Mouse (Mus musculus) hindbrain, embryonic 14.5 days (tissue): ENCODE results near the gene Fzd9. TPM values are rescaled to one million over a fixed set of nuclear protein-coding genes. Genes with fewer than 3 reads are reported as not detected.

Source experiments
- ATAC-seq: fragments of 200-750 bp; cut with Nextera tagmentation; 2 replicates; pipeline ENCODE4 v1.8.0; 2017; ENCODE audit warnings: moderate number of reproducible peaks, mild to moderate bottlenecking, moderate TSS enrichment, moderate library complexity; ENCODE audit not compliant: low FRiP score
- DNase-seq: peaks from one replicate; pipeline ENCODE4 v3.0.0-alpha.2; 2015; ENCODE audit warnings: low spot score
- H3K27ac ChIP-seq: fragments of 300-500 bp; sonication (generic); 2 replicates; pipeline ENCODE4 v1.5.1; 2014; ENCODE audit warnings: mild to moderate bottlenecking, moderate library complexity
- H3K27me3 ChIP-seq: fragments of 300-500 bp; sonication (generic); 2 replicates; pipeline ENCODE4 v1.6.1; 2014; ENCODE audit warnings: mild to moderate bottlenecking, low read length, mixed read lengths; ENCODE audit not compliant: control insufficient read depth, insufficient read depth
- H3K36me3 ChIP-seq: fragments of 300-500 bp; sonication (generic); replicated peaks from 2 replicates; pipeline ENCODE4 v1.6.1; 2014; ENCODE audit not compliant: control insufficient read depth, insufficient read depth
- H3K4me1 ChIP-seq: fragments of 300-500 bp; sonication (generic); replicated peaks from 2 replicates; pipeline ENCODE4 v1.6.1; 2014; ENCODE audit warnings: antibody characterized with exemption, low read length, mixed read lengths; ENCODE audit not compliant: control insufficient read depth, insufficient read depth
- H3K4me2 ChIP-seq: fragments of 300-500 bp; sonication (generic); replicated peaks from 2 replicates; pipeline ENCODE4 v1.6.1; 2014; ENCODE audit warnings: mild to moderate bottlenecking, moderate library complexity
- H3K4me3 ChIP-seq: fragments of 300-500 bp; sonication (generic); replicated peaks from 2 replicates; pipeline ENCODE4 v1.5.1; 2014; ENCODE audit warnings: mild to moderate bottlenecking, low read length
- H3K9ac ChIP-seq: fragments of 300-500 bp; sonication (generic); 2 replicates; pipeline ENCODE4 v1.6.1; 2014
- H3K9me3 ChIP-seq: fragments of 300-500 bp; sonication (generic); 2 replicates; pipeline ENCODE4 v1.6.1; 2016; ENCODE audit warnings: low read length; ENCODE audit not compliant: control insufficient read depth
- WGBS: fragments of 180-500 bp; shearing (Covaris S2); extraction: QIAGEN DNeasy Blood & Tissue Kit; methylation state at CpG from one replicate; pipeline ENCODE4 v1.1.7; 2014; 5-methylcytosine and 5-hydroxymethylcytosine counted together
- polyA plus RNA-seq: library from polyadenylated mRNA; unstranded; fragments of >200 nt; fragmentation: Nextera tagmentation; extraction: Ambion mirVana; gene quantifications from 2 replicates; pipeline ENCODE4 v1.2.1, GENCODE M21; 2014

Gene Fzd9
- polyA plus RNA-seq, 1 experiment from 2014 or later = 14.7 TPM

DNA sequence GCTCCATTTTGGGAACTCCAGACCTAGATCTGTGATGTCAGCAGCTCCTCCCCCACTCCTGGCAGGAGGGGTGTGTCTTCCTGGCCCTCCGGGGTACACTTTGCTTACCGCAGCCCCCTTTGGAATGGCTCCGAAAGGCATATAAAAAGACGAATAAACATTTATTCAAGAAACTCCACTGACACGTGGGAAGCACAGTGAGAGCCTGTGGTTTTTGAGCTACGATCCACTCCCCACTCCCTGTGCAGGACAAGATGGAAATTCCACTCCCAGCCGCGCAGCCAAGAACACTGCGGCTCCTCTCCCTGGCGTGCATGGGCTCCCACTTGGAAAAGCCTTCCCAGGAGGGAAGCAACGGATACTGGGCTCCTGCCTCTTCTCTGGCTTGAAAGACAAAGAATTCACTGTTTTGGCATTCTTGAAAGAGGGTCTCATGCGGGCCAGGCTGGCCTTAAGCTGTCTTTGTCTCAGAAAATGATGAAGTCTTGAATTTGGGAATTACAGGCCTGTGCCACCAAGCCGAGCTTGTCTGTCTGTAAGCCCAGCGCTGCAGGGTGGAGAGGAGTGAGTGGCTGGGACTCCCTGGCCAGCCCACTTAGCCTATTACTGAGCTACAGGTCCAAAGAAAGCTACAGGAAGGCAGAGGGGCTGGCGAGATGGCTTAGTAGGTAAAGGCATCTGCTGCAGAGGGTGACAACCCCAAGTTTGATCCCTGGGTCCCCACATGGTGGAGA lies 23.8 kb upstream of the Fzd9 start:
- H3K4me2 ChIP-seq = peak overlapping the region; percentile 19
- DNase-seq = peak; percentile 37
- H3K4me1 ChIP-seq = peaks cover 13% of the 10 kb centered on the region; the same call in 1 of the 2 replicates
- no peaks in the 10 kb centered on the region for H3K36me3 ChIP-seq
- H3K27ac ChIP-seq = peak overlapping the region; percentile 68
- no peak for ATAC-seq
- peaks cover 14% of the 10 kb centered on the region; the same call in 1 of the 2 replicates for H3K27me3 ChIP-seq
- H3K9me3 ChIP-seq = no peaks in the 10 kb centered on the region
- 13% methylated on average over 15 of the region's 15 CpGs for WGBS
- no peak overlapping the region for H3K9ac ChIP-seq
- no peak overlapping the region for H3K4me3 ChIP-seq

DNA sequence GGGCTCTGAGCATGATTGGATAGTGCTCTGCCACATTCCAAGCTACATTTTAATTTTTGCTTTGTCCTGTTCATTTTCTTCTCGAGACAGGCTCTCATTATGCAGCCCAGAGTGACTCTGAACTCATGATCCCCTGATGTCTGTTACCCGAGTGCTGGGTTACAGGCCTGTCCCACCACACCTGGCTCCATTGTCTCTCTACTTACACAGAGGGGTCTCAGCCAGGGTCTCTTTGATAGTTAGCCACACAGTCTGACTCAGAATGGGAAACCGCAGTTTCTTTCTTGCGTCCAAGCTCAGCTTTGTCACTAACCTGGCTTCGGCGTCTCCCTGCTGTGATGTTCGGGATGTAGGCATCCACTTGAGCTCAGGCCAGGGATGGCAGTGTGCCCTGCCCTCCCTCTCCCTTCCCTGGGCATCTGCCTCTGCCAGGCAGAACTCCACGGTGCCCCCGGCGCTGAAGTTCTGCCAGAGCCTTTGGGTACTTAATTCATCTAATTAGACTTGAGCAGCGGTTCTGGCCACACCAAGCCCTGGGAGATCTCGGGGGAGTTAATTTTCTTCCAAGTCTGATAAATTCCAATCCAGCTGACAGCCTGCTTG lies 20.6 kb upstream of the Fzd9 start:
- peaks cover 13% of the 10 kb centered on the region; the same call in 1 of the 2 replicates for H3K4me1 ChIP-seq
- no peak overlapping the region for H3K9ac ChIP-seq
- H3K9me3 ChIP-seq = no peaks in the 10 kb centered on the region
- no peak overlapping the region for H3K4me2 ChIP-seq
- H3K36me3 ChIP-seq = no peaks in the 10 kb centered on the region
- WGBS = 41% methylated on average over 12 of the region's 12 CpGs
- peak; percentile 74 for DNase-seq
- peak; percentile 82; the same call in 1 of the 2 replicates for ATAC-seq
- H3K27me3 ChIP-seq = peaks cover 11% of the 10 kb centered on the region; the same call in 1 of the 2 replicates
- no peak overlapping the region for H3K4me3 ChIP-seq
- H3K27ac ChIP-seq = peak overlapping the region; percentile 45

DNA sequence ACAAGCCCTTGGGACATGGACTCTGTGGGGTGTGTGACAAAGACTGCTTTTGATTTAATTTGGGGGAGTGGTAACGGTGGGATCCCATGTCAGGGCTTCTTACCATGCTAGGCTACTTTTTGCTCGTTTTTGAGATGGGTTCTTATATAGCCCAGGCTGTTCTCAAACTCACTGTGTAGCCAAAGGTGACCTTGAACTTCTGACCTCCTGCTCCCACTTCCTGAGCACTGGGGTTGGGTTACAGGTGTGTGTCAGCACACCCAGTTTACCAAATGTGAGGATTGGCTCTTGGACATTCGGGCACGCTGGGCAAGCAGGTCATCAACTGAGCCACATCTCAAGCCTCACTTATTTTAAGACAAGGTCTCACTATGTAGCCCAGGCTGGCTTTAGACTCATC lies 19.3 kb upstream of the Fzd9 start:
- no peak overlapping the region for H3K4me2 ChIP-seq
- 0 out of 2 replicates have a peak, but pooled peaks cover 4% of the 10 kb centered on the region for H3K4me1 ChIP-seq
- no peaks in the 10 kb centered on the region for H3K27me3 ChIP-seq
- H3K9me3 ChIP-seq = no peaks in the 10 kb centered on the region
- no peaks in the 10 kb centered on the region for H3K36me3 ChIP-seq
- H3K4me3 ChIP-seq = no peak overlapping the region
- ATAC-seq (no peak), DNase-seq (no peak)
- no peak overlapping the region for H3K9ac ChIP-seq
- no peak overlapping the region for H3K27ac ChIP-seq
- 90% methylated on average over 4 of the region's 4 CpGs for WGBS

DNA sequence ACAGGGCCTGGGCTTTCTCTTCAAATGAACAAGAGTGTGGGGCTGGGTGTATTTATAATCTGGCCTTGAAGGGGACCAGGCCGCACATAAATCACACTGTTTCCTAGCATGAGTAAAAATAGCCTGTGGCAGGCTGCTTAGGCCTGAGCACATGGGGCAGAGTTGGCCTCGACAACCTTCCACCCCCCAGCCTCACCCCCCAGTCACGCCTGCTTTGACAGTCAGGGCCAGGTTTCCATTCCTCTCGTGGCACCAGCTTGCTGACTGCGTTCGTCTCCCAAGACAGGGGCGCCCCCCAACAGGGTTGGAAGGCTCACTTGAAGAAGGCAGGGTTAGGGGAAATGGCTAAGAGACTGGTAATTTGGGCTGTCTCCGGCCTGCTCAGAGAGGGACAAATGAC lies 18.4 kb upstream of the Fzd9 start:
- DNase-seq (no peak), ATAC-seq (no peak)
- WGBS = 86% methylated on average over 8 of the region's 8 CpGs
- Histone ChIP-seq H3K4me2 (no peak overlapping the region), H3K36me3 (no peaks in the 10 kb centered on the region), H3K4me3 (no peak overlapping the region), H3K27me3 (no peaks in the 10 kb centered on the region), H3K9me3 (no peaks in the 10 kb centered on the region), H3K4me1 (peaks cover 3% of the 10 kb centered on the region; the same call in 1 of the 2 replicates), H3K9ac (no peak overlapping the region), H3K27ac (no peak overlapping the region)

DNA sequence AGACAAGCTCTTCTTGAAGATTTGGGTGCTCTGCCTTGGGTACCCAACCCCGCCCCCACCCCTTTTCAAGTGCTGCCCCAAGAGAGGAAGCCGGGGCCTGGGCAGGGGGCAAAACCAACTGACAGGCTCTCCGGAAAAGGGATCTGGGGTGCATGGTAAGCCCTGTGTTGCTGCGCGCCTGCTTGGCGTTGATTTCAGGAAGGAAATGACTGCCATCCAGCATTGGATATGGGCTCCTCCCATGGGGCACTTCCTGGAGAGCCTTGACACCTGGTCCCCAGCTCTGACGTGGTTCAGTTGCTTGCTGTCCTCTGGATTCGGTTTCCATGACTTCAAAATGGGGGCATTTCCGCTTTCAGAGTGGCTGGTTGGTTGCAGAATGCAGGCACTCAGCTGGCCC lies 13.5 kb upstream of the Fzd9 start:
- ATAC-seq (0 out of 2 replicates have a peak, but pooled peaks have one; percentile 11), DNase-seq (no peak)
- no peaks in the 10 kb centered on the region for H3K9me3 ChIP-seq
- peaks cover 7% of the 10 kb centered on the region; the same call in 1 of the 2 replicates for H3K4me1 ChIP-seq
- 39% methylated on average over 9 of the region's 9 CpGs for WGBS
- no peaks in the 10 kb centered on the region for H3K36me3 ChIP-seq
- no peak overlapping the region for H3K4me3 ChIP-seq
- H3K27me3 ChIP-seq = no peaks in the 10 kb centered on the region
- H3K9ac ChIP-seq = no peak overlapping the region
- peak overlapping the region; percentile 27 for H3K4me2 ChIP-seq
- H3K27ac ChIP-seq = peak overlapping the region; percentile 79

DNA sequence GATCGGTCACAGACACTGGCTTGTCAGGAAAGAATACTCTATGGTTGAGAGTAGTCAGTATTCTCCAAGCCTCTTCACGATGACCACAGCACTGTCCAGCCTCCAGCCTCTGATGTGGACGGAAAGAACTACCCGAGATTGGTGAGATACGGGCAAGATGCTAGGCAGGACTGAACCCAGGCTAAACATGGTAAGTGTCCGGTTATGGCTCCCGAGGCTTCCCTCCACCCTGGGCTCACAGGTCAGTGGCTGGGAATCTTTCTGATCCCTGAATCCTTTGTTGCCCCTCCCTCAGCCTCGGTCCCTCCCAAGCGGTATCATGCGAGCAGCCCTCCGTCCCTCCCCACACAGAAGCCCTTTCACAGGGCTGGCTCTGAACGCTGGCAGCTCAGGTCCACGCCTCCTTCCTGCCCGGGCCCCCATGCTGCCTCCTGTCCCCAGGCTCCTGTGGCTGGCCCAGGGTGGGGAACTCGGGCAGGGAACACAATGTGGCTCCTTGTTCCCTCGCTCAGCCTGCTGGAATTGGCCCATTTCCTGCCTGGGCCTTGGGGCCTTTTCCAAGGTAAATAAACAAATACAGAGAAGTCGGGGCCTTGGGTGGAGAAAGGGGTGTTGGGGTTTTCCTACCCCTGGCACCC lies 13.0 kb upstream of the Fzd9 start:
- DNase-seq = peak; percentile 34
- Histone ChIP-seq H3K36me3 (no peaks in the 10 kb centered on the region), H3K9me3 (no peaks in the 10 kb centered on the region), H3K27me3 (no peaks in the 10 kb centered on the region), H3K9ac (peak overlapping the region; percentile 36), H3K4me2 (peak overlapping the region; percentile 27), H3K27ac (peak overlapping the region; percentile 79), H3K4me1 (peaks cover 7% of the 10 kb centered on the region; the same call in 1 of the 2 replicates), H3K4me3 (no peak overlapping the region)
- WGBS = 18% methylated on average over 17 of the region's 17 CpGs
- peak; percentile 84 for ATAC-seq

DNA sequence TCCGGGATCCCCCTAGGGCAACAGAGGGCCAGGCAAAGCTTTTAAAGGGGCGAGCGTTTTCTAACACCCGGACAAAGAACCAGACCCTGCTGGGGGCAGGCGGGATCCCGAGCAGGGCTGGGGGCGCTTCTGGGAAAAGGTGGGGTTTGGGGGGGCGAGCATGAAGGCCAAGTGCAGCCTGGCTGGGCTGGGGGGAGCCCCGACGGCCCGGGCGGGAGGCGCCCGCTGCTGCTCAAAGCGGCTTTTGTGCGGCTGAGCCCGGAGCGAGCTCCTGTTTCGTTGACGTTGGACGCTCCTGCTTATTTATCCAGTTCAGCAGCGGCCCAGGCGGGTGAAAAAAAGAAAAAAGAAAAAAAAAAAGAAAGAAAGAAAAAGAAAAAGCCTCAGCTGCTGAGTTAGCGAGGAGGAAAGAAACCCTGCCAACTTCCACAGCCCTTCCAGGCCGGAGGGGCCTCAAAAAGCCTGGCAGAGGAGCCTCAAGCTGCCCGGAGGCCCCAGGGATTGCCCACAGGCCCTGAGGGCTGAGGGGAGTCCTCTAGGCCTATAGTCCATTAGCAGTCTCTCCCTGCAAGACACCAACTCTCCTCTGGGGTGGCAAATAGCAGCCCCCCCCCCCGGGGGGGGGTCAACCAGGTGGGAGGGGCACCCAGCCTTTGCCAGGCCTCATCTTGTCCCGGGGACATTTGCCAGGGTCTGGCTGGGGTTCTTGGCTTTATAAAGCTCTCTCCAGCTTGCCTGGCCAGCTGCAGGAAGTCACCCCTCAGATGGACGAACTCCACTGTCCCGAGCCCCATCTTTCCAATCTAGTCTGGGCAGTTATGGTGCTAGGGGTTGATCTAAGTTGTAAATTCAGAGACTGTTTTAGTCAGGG lies 7.5 kb upstream of the Fzd9 start:
- 14% methylated on average over 30 of the region's 30 CpGs for WGBS
- peak overlapping the region; percentile 45 for H3K4me2 ChIP-seq
- H3K36me3 ChIP-seq = no peaks in the 10 kb centered on the region
- 0 out of 2 replicates have a peak, but pooled peaks have one; percentile 45 for ATAC-seq
- H3K27ac ChIP-seq = peak overlapping the region; percentile 81
- peak; percentile 60 for DNase-seq
- peak overlapping the region; percentile 50 for H3K9ac ChIP-seq
- H3K27me3 ChIP-seq = no peaks in the 10 kb centered on the region
- H3K4me3 ChIP-seq = peak overlapping the region; percentile 17; the same call in 1 of the 2 replicates
- H3K9me3 ChIP-seq = no peaks in the 10 kb centered on the region
- 0 out of 2 replicates have a peak, but pooled peaks cover 5% of the 10 kb centered on the region for H3K4me1 ChIP-seq

DNA sequence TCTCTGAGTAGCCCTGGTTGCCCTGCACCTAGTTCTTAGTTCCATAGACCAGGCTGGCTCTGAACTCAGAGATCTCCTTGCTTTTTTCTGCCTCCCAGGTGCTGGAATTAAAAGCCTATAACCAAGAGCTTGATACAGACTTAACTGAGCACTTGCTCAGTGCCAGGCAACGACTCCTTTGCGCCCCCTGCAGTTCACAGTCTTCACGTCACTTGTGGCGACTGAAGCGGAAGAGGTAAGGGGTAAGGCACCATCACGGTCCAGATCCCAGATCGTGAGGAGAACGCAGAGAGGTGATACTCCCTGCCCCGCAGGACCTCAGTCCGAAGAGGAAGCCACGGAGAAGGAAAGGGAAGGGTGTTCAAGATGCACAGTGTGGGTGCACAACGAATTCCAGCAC lies 6.5 kb upstream of the Fzd9 start:
- H3K27ac ChIP-seq = peak overlapping the region; percentile 65
- H3K9ac ChIP-seq = no peak overlapping the region
- H3K4me2 ChIP-seq = no peak overlapping the region
- no peak overlapping the region for H3K4me3 ChIP-seq
- no peaks in the 10 kb centered on the region for H3K9me3 ChIP-seq
- peaks cover 11% of the 10 kb centered on the region; the same call in 1 of the 2 replicates for H3K4me1 ChIP-seq
- 80% methylated on average over 12 of the region's 12 CpGs for WGBS
- DNase-seq (no peak), ATAC-seq (no peak)
- H3K27me3 ChIP-seq = no peaks in the 10 kb centered on the region
- no peaks in the 10 kb centered on the region for H3K36me3 ChIP-seq
